Mouse (Mus musculus) liver, adult 2 months (tissue): ENCODE measurements at regions not wholly inside any gene's neighbourhood (a gene's known extent, or its start where the extent isn't known, plus 50 kb on each side); places are given as distances from the start of the nearest gene placed in this dataset.
A peak's percentile ranks its signal among the peaks of the same experiment; 100 is the strongest.

ENCODE experiments used
- DNase-seq: peaks from one replicate; pipeline ENCODE4 v3.0.0-alpha.2; 2011; ENCODE audit warnings: low read depth, low spot score; ENCODE audit errors: extremely low read depth
- H3K27ac ChIP-seq: fragments of 200-500 bp; replicated peaks from 2 replicates; pipeline ENCODE4 v1.5.1; 2012; ENCODE audit warnings: low read depth, mild to moderate bottlenecking, control low read depth, inconsistent platforms, low read length; ENCODE audit not compliant: insufficient read depth
- H3K27me3 ChIP-seq: fragments of 200-500 bp; 2 replicates; pipeline ENCODE4 v1.6.1; 2012; ENCODE audit warnings: mild to moderate bottlenecking, moderate library complexity, low read length, inconsistent platforms; ENCODE audit not compliant: control insufficient read depth, insufficient read depth
- H3K36me3 ChIP-seq: fragments of 200-500 bp; 2 replicates; pipeline ENCODE4 v1.6.1; 2012; ENCODE audit warnings: low read length, inconsistent platforms; ENCODE audit not compliant: control insufficient read depth, insufficient read depth
- H3K4me1 ChIP-seq: fragments of 200-500 bp; 2 replicates; pipeline ENCODE4 v1.6.1; 2011; ENCODE audit warnings: low read length; ENCODE audit not compliant: control insufficient read depth, insufficient read depth
- H3K4me3 ChIP-seq: fragments of 200-500 bp; 2 replicates; pipeline ENCODE4 v1.5.1; 2011; ENCODE audit warnings: low read depth, mild to moderate bottlenecking, control low read depth, low read length, moderate library complexity; ENCODE audit not compliant: insufficient read depth
- H3K79me2 ChIP-seq: fragments of 200-500 bp; 2 replicates; pipeline ENCODE4 v1.6.1; 2012; ENCODE audit warnings: inconsistent platforms, mild to moderate bottlenecking, low read length, moderate library complexity; ENCODE audit not compliant: control insufficient read depth, insufficient read depth
- H3K9ac ChIP-seq: fragments of 200-500 bp; 2 replicates; pipeline ENCODE4 v1.6.1; 2012; ENCODE audit warnings: low read depth, mild to moderate bottlenecking, control low read depth, inconsistent platforms, low read length
- CTCF ChIP-seq: fragments of 200-500 bp; IDR thresholded peaks from 2 replicates; pipeline ENCODE4 v1.5.1; 2011; ENCODE audit warnings: low read depth, low read length, control low read depth
- POLR2A ChIP-seq: fragments of 200-500 bp; IDR thresholded peaks from 2 replicates; pipeline ENCODE4 v1.6.1; 2011; ENCODE audit warnings: low read length, control low read depth; ENCODE audit not compliant: insufficient read depth; ENCODE audit errors: extremely low read depth
- WGBS: fragments of 180-500 bp; shearing (Covaris S2); methylation state at CpG from one replicate; pipeline ENCODE4 v1.1.7; 2018; 5-methylcytosine and 5-hydroxymethylcytosine counted together

GRCm38 (mm10) chr13:5760030-5760429, 101.3 kb upstream of the Klf6 start:
- peak; percentile 28 for DNase-seq

GRCm38 (mm10) chr13:5766394-5766793, 94.9 kb upstream of the Klf6 start:
- Histone ChIP-seq H3K27me3 (no peaks in the 10 kb centered on the region), H3K79me2 (no peaks in the 10 kb centered on the region), H3K36me3 (no peaks in the 10 kb centered on the region), H3K4me3 (no peak overlapping the region), H3K9ac (no peak overlapping the region), H3K4me1 (no peaks in the 10 kb centered on the region), H3K27ac (no peak overlapping the region)
- TF ChIP-seq CTCF: no peak
- TF ChIP-seq POLR2A: no peak
- WGBS: 88% methylated on average over 6 of the region's 6 CpGs
- DNase-seq: no peak

More at GRCm38 (mm10) chr13:5760030-5760429, 101.3 kb upstream of the Klf6 start:
- H3K79me2 ChIP-seq: no peaks in the 10 kb centered on the region
- no peaks in the 10 kb centered on the region for H3K36me3 ChIP-seq
- no peaks in the 10 kb centered on the region for H3K27me3 ChIP-seq
- no peak overlapping the region for H3K4me3 ChIP-seq
- no peak overlapping the region for H3K9ac ChIP-seq
- no peak overlapping the region for H3K27ac ChIP-seq
- H3K4me1 ChIP-seq: no peaks in the 10 kb centered on the region
- no peak for TF ChIP-seq POLR2A
- no peak for TF ChIP-seq CTCF

GRCm38 (mm10) chr13:5767202-5767601, 94.1 kb upstream of the Klf6 start:
- TF ChIP-seq CTCF (no peak), POLR2A (no peak)
- 93% methylated on average over 1 of the region's 1 CpGs for WGBS
- no peaks in the 10 kb centered on the region for H3K27me3 ChIP-seq

GRCm38 (mm10) chr13:5768699-5769098, 92.6 kb upstream of the Klf6 start:
- H3K9ac ChIP-seq: no peak overlapping the region
- no peak for DNase-seq
- no peaks in the 10 kb centered on the region for H3K36me3 ChIP-seq
- H3K4me3 ChIP-seq: no peak overlapping the region
- H3K79me2 ChIP-seq: no peaks in the 10 kb centered on the region
- TF ChIP-seq POLR2A (no peak), CTCF (no peak)
- WGBS: 93% methylated on average over 2 of the region's 2 CpGs
- H3K27me3 ChIP-seq: no peaks in the 10 kb centered on the region
- no peaks in the 10 kb centered on the region for H3K4me1 ChIP-seq
- H3K27ac ChIP-seq: no peak overlapping the region

More at GRCm38 (mm10) chr13:5767202-5767601, 94.1 kb upstream of the Klf6 start:
- no peak overlapping the region for H3K27ac ChIP-seq
- no peak for DNase-seq
- H3K4me1 ChIP-seq: no peaks in the 10 kb centered on the region
- no peak overlapping the region for H3K4me3 ChIP-seq
- no peaks in the 10 kb centered on the region for H3K79me2 ChIP-seq
- no peaks in the 10 kb centered on the region for H3K36me3 ChIP-seq
- no peak overlapping the region for H3K9ac ChIP-seq

GRCm38 (mm10) chr13:5769283-5770260, 91.7 kb upstream of the Klf6 start:
- H3K27ac ChIP-seq: no peak overlapping the region
- TF ChIP-seq CTCF (no peak), POLR2A (no peak)

GRCm38 (mm10) chr13:5773811-5774210, 87.5 kb upstream of the Klf6 start:
- Histone ChIP-seq H3K36me3 (no peaks in the 10 kb centered on the region), H3K4me3 (no peak overlapping the region), H3K27me3 (no peaks in the 10 kb centered on the region), H3K9ac (no peak overlapping the region), H3K4me1 (no peaks in the 10 kb centered on the region), H3K79me2 (no peaks in the 10 kb centered on the region), H3K27ac (no peak overlapping the region)
- no peak for DNase-seq
- 87% methylated on average over 3 of the region's 3 CpGs for WGBS
- TF ChIP-seq POLR2A: no peak
- no peak for TF ChIP-seq CTCF

More at GRCm38 (mm10) chr13:5769283-5770260, 91.7 kb upstream of the Klf6 start:
- no peaks in the 10 kb centered on the region for H3K79me2 ChIP-seq
- no peak for DNase-seq
- no peak overlapping the region for H3K9ac ChIP-seq
- 74% methylated on average over 7 of the region's 7 CpGs for WGBS
- no peaks in the 10 kb centered on the region for H3K27me3 ChIP-seq
- no peak overlapping the region for H3K4me3 ChIP-seq
- no peaks in the 10 kb centered on the region for H3K36me3 ChIP-seq
- H3K4me1 ChIP-seq: no peaks in the 10 kb centered on the region
